Mouse (Mus musculus) right cerebral cortex, postnatal 25 days (tissue): ENCODE data around the gene N4bp2l2.

ENCODE experiments used
- DNase-seq: peaks from one replicate; pipeline ENCODE4 v3.0.0; 2022

The N4bp2l2 gene

GRCm38 (mm10) chr5:150595366-150596016, 70.5 kb downstream of the N4bp2l2 start:
- no peak for DNase-seq

DNA sequence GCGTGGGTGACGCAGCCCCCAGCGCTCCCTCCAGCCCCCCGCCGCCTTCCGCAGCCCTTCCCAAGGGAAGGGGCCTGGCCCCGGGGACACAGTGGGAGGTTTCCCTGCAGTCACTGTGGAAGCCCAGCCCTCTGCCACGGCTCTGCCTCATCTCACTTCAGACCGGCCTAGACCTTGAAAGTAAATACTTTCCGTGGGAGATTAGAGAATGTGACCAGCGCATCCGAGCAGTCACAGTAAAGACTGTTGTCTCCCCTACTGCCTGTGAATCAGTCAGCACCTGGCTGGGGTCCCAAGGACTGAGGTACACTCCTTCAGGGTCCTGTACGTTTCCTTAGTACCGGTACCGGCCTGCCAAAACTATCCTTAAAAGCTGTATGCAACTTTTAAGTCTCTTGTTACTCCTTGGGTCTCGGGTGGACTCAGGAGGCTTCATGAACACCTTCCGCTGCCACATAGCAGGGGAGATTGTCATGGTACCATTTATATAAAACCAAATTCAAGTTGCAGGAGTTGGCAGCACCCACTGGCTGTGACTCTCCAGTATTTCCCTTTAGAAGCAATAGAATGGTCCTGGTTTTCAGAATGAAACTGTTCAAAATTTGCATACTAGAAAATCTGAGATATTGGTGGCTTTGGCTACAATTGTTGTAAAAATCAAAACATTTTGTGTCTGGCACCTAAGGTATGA, 71.2 kb downstream of the N4bp2l2 start:
- DNase-seq, result no peak

GRCm38 (mm10) chr5:150593756-150594648, 72.0 kb downstream of the N4bp2l2 start:
- DNase-seq, result peak; percentile 78

DNA sequence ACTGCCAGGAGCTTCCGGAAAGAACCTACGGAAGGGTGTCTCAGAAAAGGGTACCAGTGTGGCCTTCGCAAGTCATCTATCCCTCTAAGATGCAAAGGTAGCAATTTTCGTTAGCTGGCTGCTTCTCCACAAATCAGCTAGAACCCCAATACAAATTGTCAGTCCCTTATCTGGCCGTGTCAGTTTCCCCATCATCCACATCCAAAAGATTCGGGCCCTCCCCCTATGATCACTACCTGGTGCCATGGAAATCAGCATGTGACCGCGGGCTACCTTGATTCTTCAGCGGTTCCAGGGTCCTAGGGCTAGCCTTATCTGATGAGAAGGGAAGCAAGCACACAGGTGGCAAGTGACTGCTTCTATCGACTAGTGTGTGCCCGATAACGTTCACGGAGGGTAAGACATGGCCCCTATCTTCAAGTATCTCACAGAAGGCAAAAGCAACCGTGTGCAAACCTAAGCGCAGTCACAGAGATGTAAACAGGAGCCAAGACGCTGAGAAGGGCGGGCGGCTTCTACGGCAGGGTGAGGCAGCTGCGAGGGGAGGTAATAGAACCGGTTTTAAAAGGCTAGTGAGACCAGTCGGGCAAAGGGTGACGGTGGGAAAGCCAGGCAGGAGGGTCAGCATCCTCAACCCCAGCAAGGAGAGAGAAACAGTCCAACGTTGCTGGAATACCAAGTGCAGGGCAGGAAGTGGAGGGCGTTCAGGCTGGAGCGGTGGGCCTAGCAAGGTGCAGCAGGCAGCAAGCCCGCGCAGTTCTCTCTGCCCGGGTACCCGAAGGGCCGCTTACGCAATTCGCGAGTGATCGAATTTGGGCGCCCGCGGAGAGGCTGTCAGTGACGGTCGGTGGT, 72.9 kb downstream of the N4bp2l2 start:
- DNase-seq, result peak; percentile 67

GRCm38 (mm10) chr5:150592186-150592903, 73.6 kb downstream of the N4bp2l2 start:
- DNase-seq, result no peak

- DNase-seq, result no peak
These were observed 76.0 kb downstream of the N4bp2l2 start for GRCm38 (mm10) chr5:150589945-150590344.

DNA sequence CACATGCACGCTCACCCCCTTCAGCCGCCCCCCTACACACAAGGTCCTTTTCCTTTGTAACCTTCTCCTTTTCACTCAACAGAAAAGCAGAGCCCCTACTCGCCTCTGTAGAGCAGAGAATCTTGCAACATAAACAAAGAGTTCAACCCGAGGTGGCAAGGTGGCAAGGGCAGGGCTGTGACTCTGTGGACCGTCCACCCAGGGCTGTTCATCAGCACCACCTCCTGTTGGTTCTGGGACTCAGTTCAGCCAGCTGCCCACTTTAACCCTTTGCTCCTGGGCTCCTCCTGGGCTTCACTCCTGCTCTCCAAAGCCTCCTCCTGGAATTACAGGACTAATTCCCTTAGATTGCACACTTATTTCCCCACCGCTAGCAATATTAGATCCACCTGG, 81.7 kb downstream of the N4bp2l2 start:
- no peak for DNase-seq

GRCm38 (mm10) chr5:150583622-150584336, 82.2 kb downstream of the N4bp2l2 start:
- no peak for DNase-seq

DNA sequence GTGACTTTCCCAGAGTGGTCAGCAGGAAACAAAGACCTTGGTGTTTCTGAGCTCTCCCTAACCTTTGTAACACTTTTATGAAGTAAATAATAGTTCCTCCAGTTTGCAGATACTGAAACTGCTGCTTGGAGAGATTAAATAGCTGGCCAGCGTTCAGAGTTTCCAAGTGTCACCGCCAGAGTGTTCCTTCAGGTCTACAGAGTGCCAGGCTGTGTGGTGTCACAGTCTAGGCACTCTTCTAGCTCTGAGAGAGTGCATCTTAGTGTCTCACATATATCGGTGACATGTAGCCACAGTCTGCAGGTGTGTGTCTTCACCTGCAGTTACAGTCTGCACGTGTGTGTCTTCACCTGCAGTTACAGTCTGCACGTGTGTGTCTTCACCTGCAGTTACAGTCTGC, 82.8 kb downstream of the N4bp2l2 start:
- no peak for DNase-seq

- no peak for DNase-seq
These were observed 84.8 kb downstream of the N4bp2l2 start for GRCm38 (mm10) chr5:150581180-150581579.

GRCm38 (mm10) chr5:150578613-150579171, 87.3 kb downstream of the N4bp2l2 start:
- DNase-seq, result no peak

DNA sequence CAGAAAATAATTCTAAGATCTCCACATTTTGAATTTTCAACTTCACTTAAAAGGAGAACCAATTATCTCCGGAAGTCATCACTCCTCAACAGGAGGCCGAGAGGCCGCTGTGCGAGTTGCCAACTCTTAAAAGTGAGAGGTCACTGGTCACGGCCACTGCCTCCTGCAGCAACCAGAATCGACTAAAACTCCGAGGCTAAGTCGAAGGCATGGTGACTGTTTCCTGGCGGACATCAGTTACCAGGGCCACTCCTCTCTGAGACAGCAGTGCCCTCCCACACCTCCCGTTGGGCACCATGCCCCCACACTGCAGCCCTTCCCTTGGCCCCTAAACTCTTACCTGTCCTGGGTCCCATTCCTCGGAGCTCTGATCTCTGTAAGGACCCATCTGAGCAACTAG, 89.2 kb downstream of the N4bp2l2 start:
- DNase-seq, result no peak

GRCm38 (mm10) chr5:150574885-150575284, 91.1 kb downstream of the N4bp2l2 start:
- DNase-seq, result no peak

- no peak for DNase-seq
These were observed 91.6 kb downstream of the N4bp2l2 start for GRCm38 (mm10) chr5:150574403-150574802.

DNA sequence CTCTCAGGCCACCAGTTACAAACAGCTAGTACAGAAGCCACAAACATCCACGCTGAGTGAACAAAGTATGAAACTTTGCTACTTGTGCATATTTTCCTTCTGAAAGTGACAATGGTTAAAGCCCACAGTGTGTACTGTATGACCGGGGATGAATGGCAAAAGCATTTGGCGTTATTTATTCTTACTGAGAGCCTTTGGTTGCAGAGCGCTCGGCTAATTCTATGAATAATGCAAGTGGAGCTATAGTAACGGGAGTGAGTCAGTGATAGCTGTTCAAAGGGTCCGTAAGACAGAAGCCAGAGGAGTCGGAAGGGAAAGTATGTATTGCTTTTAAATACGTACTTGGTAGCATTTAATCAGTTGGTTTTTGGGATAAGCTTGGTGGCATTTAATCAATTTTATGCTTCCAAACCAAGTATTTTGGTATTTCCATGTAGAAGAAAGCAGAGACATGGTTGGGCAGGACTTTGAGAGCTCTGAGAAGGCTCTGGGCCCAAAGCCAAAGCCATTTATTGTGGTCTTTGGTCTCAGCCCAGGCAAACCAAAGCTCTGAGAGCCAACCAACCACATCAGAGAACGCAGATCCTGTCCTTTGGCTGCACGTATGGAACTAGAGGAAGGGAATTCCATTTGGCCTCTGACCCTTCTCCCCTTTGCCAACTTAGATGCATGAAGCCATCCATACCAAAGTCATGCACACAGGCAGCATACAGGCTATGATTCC, 95.3 kb downstream of the N4bp2l2 start:
- no peak for DNase-seq

DNA sequence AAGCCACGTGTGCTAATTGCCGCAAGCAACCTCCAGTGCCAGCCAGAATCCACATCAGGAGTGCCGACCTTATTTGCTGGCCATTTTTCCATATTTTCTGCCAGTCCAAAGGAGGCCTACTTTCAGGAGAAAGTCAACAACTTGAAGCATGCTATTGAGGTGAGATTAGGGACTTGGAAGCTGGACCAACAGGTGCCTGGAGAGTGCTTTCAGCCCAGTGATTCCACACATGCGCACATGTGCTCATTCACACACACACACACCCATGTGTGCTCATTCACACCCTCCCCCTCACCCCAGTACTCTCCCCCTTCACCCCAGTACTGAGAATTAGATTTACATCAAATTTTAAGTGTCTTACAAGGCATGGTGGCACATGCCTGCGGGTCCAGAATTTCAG, 99.0 kb downstream of the N4bp2l2 start:
- DNase-seq, result no peak

- peak; percentile 40 for DNase-seq
These were observed 99.8 kb downstream of the N4bp2l2 start for GRCm38 (mm10) chr5:150566226-150566625.

DNA sequence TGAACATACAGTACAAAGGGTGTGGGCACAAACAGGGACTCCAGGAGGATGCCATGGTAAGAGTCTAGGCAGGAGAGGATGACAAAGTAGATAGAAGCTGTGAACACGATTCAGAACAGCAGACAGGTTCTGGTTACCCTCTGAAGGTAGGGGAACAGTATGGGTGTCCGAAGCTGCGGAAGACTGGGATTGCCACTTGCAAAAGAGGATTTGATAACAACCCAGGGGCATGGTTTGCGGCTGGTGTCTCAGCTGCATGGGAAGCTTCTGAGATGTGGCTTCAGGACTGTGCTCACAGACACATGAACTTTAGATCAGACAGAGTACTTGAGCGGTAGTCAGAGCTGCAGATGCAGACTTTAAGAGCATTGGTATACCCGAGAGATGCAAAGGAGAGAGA, 101.6 kb downstream of the N4bp2l2 start:
- DNase-seq, result no peak

GRCm38 (mm10) chr5:150561783-150562182, 104.2 kb downstream of the N4bp2l2 start:
- no peak for DNase-seq

- no peak for DNase-seq
These were observed 104.6 kb downstream of the N4bp2l2 start for GRCm38 (mm10) chr5:150561376-150561775.
